8 mouse cellular contexts compared by ENCODE assay signal in genomic region chr12:86216687-86217421, GRCm38 (mm10). TPM values are rescaled to one million over a fixed set of nuclear protein-coding genes. Genes with fewer than 3 reads are reported as not detected.
A peak's percentile ranks its signal among the peaks of the same experiment; 100 is the strongest.
DNase-seq lines count a peak whose midpoint lies in the region; ATAC-seq and TF ChIP-seq lines count a peak whose summit lies in the region.

No protein-coding gene starts in this region.

- H3K9me3 ChIP-seq in kidney, postnatal 0 days (replicated peaks; ENCODE audit: low read length), result no peaks in the 10 kb centered on the region
- H3K9me3 ChIP-seq in intestine, embryonic 14.5 days (ENCODE audit: control insufficient read depth, low read length), result no peaks in the 10 kb centered on the region
- H3K9me3 ChIP-seq in neural tube, embryonic 12.5 days, result no peaks in the 10 kb centered on the region

- peak overlapping the region; percentile 18; the same call in 1 of the 2 replicates for H3K4me2 ChIP-seq in kidney, postnatal 0 days (ENCODE audit: low read length)
- peak overlapping the region; percentile 41 for H3K4me2 ChIP-seq in intestine, embryonic 14.5 days (ENCODE audit: low read length)
- peak overlapping the region; percentile 54 for H3K4me2 ChIP-seq in neural tube, embryonic 12.5 days (replicated peaks)

- no peak for TF ChIP-seq CTCF in kidney, postnatal 0 days (IDR thresholded peaks at IDR 0.05; ENCODE audit: low read depth)

- H3K36me3 ChIP-seq in kidney, postnatal 0 days (ENCODE audit: insufficient read depth, low read length), result no peaks in the 10 kb centered on the region
- H3K36me3 ChIP-seq in intestine, embryonic 14.5 days (ENCODE audit: control insufficient read depth, insufficient read depth, low read length), result no peaks in the 10 kb centered on the region
- H3K36me3 ChIP-seq in neural tube, embryonic 12.5 days, result no peaks in the 10 kb centered on the region

- peak; percentile 41 for DNase-seq in kidney, postnatal 0 days (ENCODE audit: low spot score)
- DNase-seq in kidney, adult 11 months, result no peak
- DNase-seq in embryo, embryonic 10.5 days (ENCODE audit: low spot score), result peak; percentile 89
- peak; percentile 60 for DNase-seq in intestine, embryonic 14.5 days (ENCODE audit: low spot score)
- no peak for DNase-seq in urinary bladder, postnatal 36 days (ENCODE audit: low spot score in 2 of 2)
- DNase-seq in frontal cortex, postnatal 14 days (ENCODE audit: low spot score in 2 of 2), result no peak

- no peak overlapping the region for H3K9ac ChIP-seq in kidney, postnatal 0 days (ENCODE audit: low read depth, low read length)
- H3K9ac ChIP-seq in intestine, embryonic 14.5 days (ENCODE audit: low read length), result no peak overlapping the region
- H3K9ac ChIP-seq in neural tube, embryonic 12.5 days, result 0 out of 2 replicates have a peak overlapping the region, but pooled peaks have one; percentile 1

- no peak overlapping the region for H3K27ac ChIP-seq in kidney, postnatal 0 days
- no peak overlapping the region for H3K27ac ChIP-seq in intestine, embryonic 14.5 days (ENCODE audit: low read depth)
- no peak overlapping the region for H3K27ac ChIP-seq in neural tube, embryonic 12.5 days

- H3K4me1 ChIP-seq in kidney, postnatal 0 days (replicated peaks; ENCODE audit: insufficient read depth, low read length), result no peaks in the 10 kb centered on the region
- peaks cover 8% of the 10 kb centered on the region; the same call in 1 of the 2 replicates for H3K4me1 ChIP-seq in intestine, embryonic 14.5 days (replicated peaks; ENCODE audit: control insufficient read depth, insufficient read depth, low read length)
- peaks cover 24% of the 10 kb centered on the region for H3K4me1 ChIP-seq in neural tube, embryonic 12.5 days

- H3K4me3 ChIP-seq in kidney, postnatal 0 days (replicated peaks; ENCODE audit: low read depth, low read length), result no peak overlapping the region
- 0 out of 2 replicates have a peak overlapping the region, but pooled peaks have one; percentile 2 for H3K4me3 ChIP-seq in intestine, embryonic 14.5 days (ENCODE audit: low read depth, low read length)
- peak overlapping the region; percentile 3 for H3K4me3 ChIP-seq in neural tube, embryonic 12.5 days

- no peak for ATAC-seq in kidney, postnatal 0 days (replicated peaks; ENCODE audit: low FRiP score, low read depth)
- ATAC-seq in intestine, embryonic 14.5 days (replicated peaks; ENCODE audit: low FRiP score, low TSS enrichment, low read depth), result no peak
- ATAC-seq in neural tube, embryonic 12.5 days (ENCODE audit: low FRiP score, low read depth), result no peak
- ATAC-seq in monocyte, adult 5-6 weeks (replicated peaks; ENCODE audit: insufficient number of reproducible peaks, low FRiP score, low TSS enrichment, poor library complexity, severe bottlenecking), result no peak

- peaks cover 31% of the 10 kb centered on the region for H3K27me3 ChIP-seq in kidney, postnatal 0 days (ENCODE audit: insufficient read depth, low read length)
- H3K27me3 ChIP-seq in intestine, embryonic 14.5 days (replicated peaks; ENCODE audit: control insufficient read depth, insufficient read depth, low read length), result peaks cover 82% of the 10 kb centered on the region
- peaks cover 40% of the 10 kb centered on the region for H3K27me3 ChIP-seq in neural tube, embryonic 12.5 days (replicated peaks)

- WGBS in kidney, postnatal 0 days, result 2% methylated on average over 22 of the region's 22 CpGs
- WGBS in intestine, embryonic 14.5 days, result under 1% methylated on average over 22 of the region's 22 CpGs
- under 1% methylated on average over 22 of the region's 22 CpGs for WGBS in neural tube, embryonic 12.5 days

RNA-seq across cellular contexts. Expression of gene Gpatch2l, which starts 24.8 kb away (rescaled TPM):
- 10.6 and 10.8 TPM in 2 replicates for polyA plus RNA-seq in kidney, postnatal 0 days (2015; fragmentation: Nextera tagmentation; extraction: Ambion mirVana)
- 14.3 and 16.7 TPM in 2 replicates for polyA plus RNA-seq in intestine, embryonic 14.5 days (2014; fragmentation: Nextera tagmentation; extraction: Ambion mirVana)
- 23.1 and 24.5 TPM in 2 replicates for polyA plus RNA-seq in neural tube, embryonic 12.5 days (2016; fragmentation: Nextera tagmentation; extraction: Ambion mirVana)
- 63.6 to 98.5 TPM (median 88.6 TPM) in 3 replicates for total RNA-seq in monocyte, adult 5-6 weeks (2017)

Comparison
In these comparisons a context has a peak if more than half of its experiments do, and no peak if none do; other contexts are left out.
1. DNase-seq: peak in kidney, postnatal 0 days (single experiment), embryo, embryonic 10.5 days (single experiment) and intestine, embryonic 14.5 days (single experiment); none in kidney, adult 11 months (single experiment), urinary bladder, postnatal 36 days (0 of 2) and frontal cortex, postnatal 14 days (0 of 2).
2. Peak in every context shown above with its lines, with median percentiles within 50 percentile points of each other: H3K4me2 ChIP-seq.